Mouse (Mus musculus): Measurements from ENCODE around the gene Fzd7.

Fzd7 gene

GRCm38 (mm10) chr1:59472368-59473180 is 9.7 kb upstream of the Fzd7 start:
- no peak for DNase-seq

GRCm38 (mm10) chr1:59473181-59473555 is 9.1 kb upstream of the Fzd7 start:
- no peak for DNase-seq

DNA sequence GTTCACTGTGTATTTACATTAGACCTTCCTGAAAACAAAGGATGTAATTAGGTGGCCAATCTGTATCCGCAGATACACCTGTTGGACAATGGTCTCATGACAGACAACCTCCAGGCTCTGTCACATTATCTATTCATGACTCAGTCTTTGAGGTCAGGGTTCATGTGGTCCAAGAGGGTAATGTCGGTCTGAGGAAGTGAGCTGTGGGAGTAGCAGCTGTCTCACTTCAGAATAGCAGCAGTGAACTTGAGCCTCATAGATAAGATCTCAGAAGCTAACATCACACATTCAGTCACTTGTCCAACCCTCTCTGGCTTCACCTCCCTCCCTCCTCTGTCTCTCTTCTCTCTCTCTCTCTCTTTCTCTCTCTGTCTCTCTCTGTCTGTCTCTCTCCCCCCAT is 6.6 kb upstream of the Fzd7 start:
- no peak for DNase-seq

DNA sequence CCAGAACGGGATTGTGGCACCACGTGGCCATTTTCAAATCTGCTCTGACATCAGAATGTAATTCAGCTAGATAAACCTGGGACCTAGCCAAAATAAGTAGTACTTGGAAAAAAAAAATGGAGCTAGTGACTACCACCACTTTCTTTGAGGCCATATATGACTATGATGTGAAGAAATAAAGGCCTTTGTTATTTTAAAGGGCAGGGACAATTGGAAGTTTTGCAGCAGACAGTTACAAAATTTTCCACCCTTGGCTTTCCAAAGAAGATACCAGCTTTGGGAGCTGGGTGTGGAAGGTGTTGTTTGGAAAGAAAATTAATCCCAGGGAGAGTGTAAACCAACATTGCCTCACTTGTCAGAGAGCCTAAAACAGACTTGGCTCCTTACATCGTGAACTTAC is 3.3 kb upstream of the Fzd7 start:
- DNase-seq: no peak

- DNase-seq: peak; percentile 5
Observed at GRCm38 (mm10) chr1:59480821-59481455, 1.3 kb upstream of the Fzd7 start.

- peak; percentile 94 for DNase-seq
Observed at GRCm38 (mm10) chr1:59481456-59482291, 550 bp upstream of the Fzd7 start.

DNA sequence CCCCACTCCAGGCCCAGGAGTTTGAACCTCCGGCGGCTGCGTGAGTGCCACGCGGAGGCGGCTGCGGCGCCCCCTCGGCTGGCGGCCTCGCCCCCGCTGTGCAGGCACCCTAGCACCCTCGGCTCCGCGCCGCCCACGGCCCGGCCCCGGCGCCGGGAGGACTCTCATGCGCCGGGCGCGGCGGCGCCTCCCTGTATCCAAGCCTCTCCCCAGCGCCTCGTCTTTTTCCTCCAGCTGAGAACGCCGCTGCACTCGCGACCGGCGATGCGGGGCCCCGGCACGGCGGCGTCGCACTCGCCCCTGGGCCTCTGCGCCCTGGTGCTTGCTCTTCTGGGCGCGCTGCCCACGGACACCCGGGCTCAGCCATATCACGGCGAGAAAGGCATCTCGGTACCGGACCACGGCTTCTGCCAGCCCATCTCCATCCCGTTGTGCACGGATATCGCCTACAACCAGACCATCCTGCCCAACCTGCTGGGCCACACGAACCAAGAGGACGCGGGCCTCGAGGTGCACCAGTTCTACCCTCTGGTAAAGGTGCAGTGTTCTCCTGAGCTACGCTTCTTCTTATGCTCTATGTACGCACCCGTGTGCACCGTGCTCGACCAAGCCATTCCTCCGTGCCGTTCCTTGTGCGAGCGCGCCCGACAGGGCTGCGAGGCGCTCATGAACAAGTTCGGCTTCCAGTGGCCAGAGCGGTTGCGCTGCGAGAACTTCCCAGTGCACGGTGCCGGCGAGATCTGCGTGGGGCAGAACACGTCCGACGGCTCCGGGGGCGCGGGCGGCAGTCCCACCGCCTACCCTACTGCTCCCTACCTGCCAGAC is 684 bp downstream of the Fzd7 start:
- peak; percentile 60 for DNase-seq

GRCm38 (mm10) chr1:59483521-59484245 is 1.5 kb downstream of the Fzd7 start:
- DNase-seq: peak; percentile 62

DNA sequence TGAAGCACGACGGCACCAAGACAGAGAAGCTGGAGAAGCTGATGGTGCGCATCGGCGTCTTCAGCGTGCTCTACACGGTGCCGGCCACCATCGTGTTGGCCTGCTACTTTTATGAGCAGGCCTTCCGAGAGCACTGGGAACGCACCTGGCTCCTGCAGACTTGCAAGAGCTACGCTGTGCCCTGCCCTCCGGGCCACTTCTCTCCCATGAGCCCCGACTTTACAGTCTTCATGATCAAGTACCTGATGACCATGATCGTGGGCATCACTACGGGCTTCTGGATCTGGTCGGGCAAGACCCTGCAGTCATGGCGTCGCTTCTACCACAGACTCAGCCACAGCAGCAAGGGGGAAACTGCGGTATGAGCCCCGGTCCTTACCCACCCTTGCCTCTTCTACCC is 2.1 kb downstream of the Fzd7 start:
- no peak for DNase-seq

- no peak for DNase-seq
Observed at GRCm38 (mm10) chr1:59484791-59485785, 2.9 kb downstream of the Fzd7 start.

DNA sequence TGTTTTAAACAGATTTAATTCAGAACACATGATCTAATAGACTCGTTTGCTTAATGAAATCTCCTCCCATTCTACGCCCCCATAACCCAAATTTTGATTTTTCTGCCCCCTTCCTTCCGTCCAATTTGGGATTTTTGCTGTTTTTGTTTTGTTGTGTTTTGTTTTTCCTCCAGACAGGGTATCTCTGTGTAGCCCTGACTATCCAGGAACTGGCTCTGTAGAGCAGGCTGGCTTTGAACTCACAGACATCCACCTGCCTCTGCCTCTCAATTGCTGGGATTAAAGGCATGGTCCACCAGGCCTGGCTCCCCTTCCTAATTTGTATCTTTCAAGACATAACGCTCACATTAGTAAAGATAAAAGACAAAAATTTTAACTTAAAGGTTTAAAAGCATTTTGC is 3.6 kb downstream of the Fzd7 start:
- no peak for DNase-seq

GRCm38 (mm10) chr1:59487651-59488051 is 5.4 kb downstream of the Fzd7 start:
- DNase-seq: no peak

DNA sequence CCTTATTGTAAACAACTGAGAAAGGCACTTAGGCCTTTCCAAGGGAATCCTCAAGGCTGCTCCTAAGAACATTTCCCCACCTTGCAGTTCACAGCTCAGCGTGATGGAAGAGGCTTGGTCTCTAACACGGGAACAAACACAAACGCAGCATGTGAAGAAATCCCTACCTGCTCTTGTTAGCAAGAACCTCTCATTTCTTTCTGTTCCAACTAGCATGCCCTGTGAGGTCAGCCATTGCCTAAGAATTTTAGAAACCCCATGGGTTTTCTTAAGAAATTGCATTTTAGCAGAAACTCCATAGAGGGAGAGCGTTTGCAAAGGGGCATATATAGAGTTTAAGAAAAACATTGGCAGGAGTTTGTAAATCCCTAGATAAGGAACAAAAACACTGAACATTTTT is 6.3 kb downstream of the Fzd7 start:
- DNase-seq: no peak

- no peak for DNase-seq
Observed at GRCm38 (mm10) chr1:59488991-59489390, 6.8 kb downstream of the Fzd7 start.

DNA sequence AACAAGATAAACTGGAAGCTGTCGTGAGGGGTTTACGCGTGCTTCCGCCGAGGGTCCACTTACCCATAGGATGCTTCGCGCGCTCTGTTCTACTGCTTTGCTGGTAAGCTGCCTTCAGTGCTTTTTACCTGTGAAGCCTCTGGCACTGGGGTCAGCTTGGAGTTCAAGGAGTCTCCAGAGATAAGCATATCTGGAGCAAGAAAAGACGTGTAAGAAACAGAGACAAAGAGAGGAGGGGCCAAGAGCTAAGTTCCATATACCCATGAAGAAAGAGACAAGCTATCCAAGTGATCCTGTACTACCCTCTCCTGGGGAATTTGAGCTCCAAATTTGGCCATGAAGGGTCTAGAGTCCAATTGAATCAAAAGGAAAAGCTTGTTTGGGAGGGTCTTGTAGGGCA is 9.3 kb downstream of the Fzd7 start:
- no peak for DNase-seq

DNA sequence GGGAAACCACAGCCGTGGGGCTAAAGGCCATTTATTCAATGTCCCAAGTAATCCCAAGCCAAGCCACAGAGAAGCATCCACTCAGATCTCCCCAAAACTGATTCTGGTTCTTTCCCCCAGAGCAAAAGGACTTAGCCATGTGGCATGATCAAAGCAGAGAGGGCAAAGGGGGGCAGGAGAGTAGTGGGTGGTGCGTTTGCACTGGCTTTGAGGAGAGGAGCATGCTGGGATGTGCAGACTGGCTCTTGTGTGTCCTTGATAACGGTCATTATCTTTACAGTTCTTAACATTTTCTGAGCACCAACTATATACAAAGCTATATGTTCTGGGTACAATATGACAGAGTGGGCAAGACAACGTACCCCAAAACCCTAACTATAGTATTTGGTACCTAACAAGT is 10.2 kb downstream of the Fzd7 start:
- DNase-seq: no peak

DNA sequence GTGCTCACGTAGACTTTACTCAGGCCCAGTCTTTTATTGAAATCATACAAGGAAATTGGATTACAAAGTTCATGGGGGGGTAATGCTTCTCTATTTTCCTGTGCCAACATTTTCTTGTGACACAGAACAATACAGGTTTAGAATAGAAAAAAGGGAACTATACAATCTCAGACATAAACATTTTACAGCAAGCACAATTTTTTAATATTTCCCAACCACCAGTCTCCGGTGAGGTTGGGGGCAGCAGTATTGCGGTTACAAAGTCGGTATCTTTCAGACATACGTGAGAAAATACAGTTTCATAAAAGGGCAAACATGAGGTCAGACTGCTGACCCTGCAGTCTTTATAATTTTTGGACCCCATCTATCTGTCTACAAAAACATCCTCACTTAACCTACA is 13.7 kb downstream of the Fzd7 start:
- no peak for DNase-seq

GRCm38 (mm10) chr1:59497741-59498613 is 15.8 kb downstream of the Fzd7 start:
- DNase-seq: no peak

GRCm38 (mm10) chr1:59499327-59499726 is 17.1 kb downstream of the Fzd7 start:
- DNase-seq: no peak

GRCm38 (mm10) chr1:59502355-59502754 is 20.1 kb downstream of the Fzd7 start:
- no peak for DNase-seq

Measured in thymus, postnatal 14 days (tissue).